8 mouse cellular contexts compared by ENCODE assay signal in genomic region chr3:87952440-87952839, GRCm38 (mm10). TPM values are rescaled to one million over a fixed set of nuclear protein-coding genes. Genes with fewer than 3 reads are reported as not detected.
DNase-seq lines count a peak whose midpoint lies in the region; ATAC-seq lines count a peak whose summit lies in the region.

No protein-coding gene starts in this region.

- ATAC-seq in liver, embryonic 13.5 days (ENCODE audit: low read depth): no peak
- ATAC-seq in CD4-positive, CD25-positive, alpha-beta regulatory T cell, adult 4 months: no peak

- WGBS in hindbrain, embryonic 10.5 days: 3% methylated on average over 5 of the region's 5 CpGs
- WGBS in liver, embryonic 13.5 days (ENCODE audit: insufficient replicate concordance): 1% methylated on average over 5 of the region's 5 CpGs

- no peaks in the 10 kb centered on the region for H3K9me3 ChIP-seq in hindbrain, embryonic 10.5 days
- H3K9me3 ChIP-seq in liver, embryonic 13.5 days (replicated peaks): no peaks in the 10 kb centered on the region

- peak overlapping the region; percentile 35 for H3K4me2 ChIP-seq in liver, embryonic 13.5 days

- peaks cover 40% of the 10 kb centered on the region for H3K36me3 ChIP-seq in hindbrain, embryonic 10.5 days
- H3K36me3 ChIP-seq in liver, embryonic 13.5 days: no peaks in the 10 kb centered on the region

- H3K9ac ChIP-seq in liver, embryonic 13.5 days: no peak overlapping the region

- H3K4me3 ChIP-seq in hindbrain, embryonic 10.5 days: peak overlapping the region; percentile 75
- H3K4me3 ChIP-seq in liver, embryonic 13.5 days (replicated peaks): peak overlapping the region; percentile 9; the same call in 1 of the 2 replicates

- peaks cover 72% of the 10 kb centered on the region for H3K4me1 ChIP-seq in hindbrain, embryonic 10.5 days (replicated peaks)
- peaks cover 32% of the 10 kb centered on the region for H3K4me1 ChIP-seq in liver, embryonic 13.5 days (replicated peaks)

- peak; percentile 43 for DNase-seq in ovary, postnatal 36 days (ENCODE audit: low spot score)
- DNase-seq in ovary, postnatal 14 days (ENCODE audit: low spot score): no peak
- peak; percentile 60 for DNase-seq in hindbrain, embryonic 10.5 days (ENCODE audit: low spot score)
- no peak for DNase-seq in liver, embryonic 13.5 days
- peak; percentile 68 for DNase-seq in yolk sac, embryonic 10.5 days (ENCODE audit: low spot score)
- no peak for DNase-seq in spleen, postnatal 4 days (ENCODE audit: low spot score in 2 of 2)
- DNase-seq in testis, postnatal 14 days (ENCODE audit: low spot score): no peak

- H3K27me3 ChIP-seq in hindbrain, embryonic 10.5 days (ENCODE audit: insufficient read depth, poor library complexity, severe bottlenecking): no peaks in the 10 kb centered on the region
- H3K27me3 ChIP-seq in liver, embryonic 13.5 days: peaks cover 95% of the 10 kb centered on the region

- H3K27ac ChIP-seq in hindbrain, embryonic 10.5 days: peak overlapping the region; percentile 97
- no peak overlapping the region for H3K27ac ChIP-seq in liver, embryonic 13.5 days

RNA-seq across cellular contexts. Expression of gene Crabp2, which starts 4.0 kb away (rescaled TPM):
- polyA plus RNA-seq in hindbrain, embryonic 10.5 days (2016; fragmentation: Nextera tagmentation; extraction: Ambion mirVana): 956 and 1,072 TPM in 2 replicates
- polyA plus RNA-seq in liver, embryonic 13.5 days (2015; fragmentation: Nextera tagmentation; extraction: Ambion mirVana): 2.2 and 2.3 TPM in 2 replicates
- not detected for polyA plus RNA-seq in CD4-positive, CD25-positive, alpha-beta regulatory T cell, adult 4 months (2017; shearing (Covaris generic))

RNA-seq across cellular contexts. Expression of gene Nes, which starts 18.4 kb away (rescaled TPM):
- 109 and 143 TPM in 2 replicates for polyA plus RNA-seq in hindbrain, embryonic 10.5 days (2016; fragmentation: Nextera tagmentation; extraction: Ambion mirVana)
- polyA plus RNA-seq in liver, embryonic 13.5 days (2015; fragmentation: Nextera tagmentation; extraction: Ambion mirVana): 2.6 and 2.8 TPM in 2 replicates
- polyA plus RNA-seq in CD4-positive, CD25-positive, alpha-beta regulatory T cell, adult 4 months (2017; shearing (Covaris generic)): not detected

RNA-seq across cellular contexts. Expression of gene Rrnad1, which starts 21.9 kb away (rescaled TPM):
- 18.9 and 20.9 TPM in 2 replicates for polyA plus RNA-seq in hindbrain, embryonic 10.5 days (2016; fragmentation: Nextera tagmentation; extraction: Ambion mirVana)
- 6.1 and 6.6 TPM in 2 replicates for polyA plus RNA-seq in liver, embryonic 13.5 days (2015; fragmentation: Nextera tagmentation; extraction: Ambion mirVana)
- 10 to 100 TPM; 24.4 to 28.2 TPM for polyA plus RNA-seq in CD4-positive, CD25-positive, alpha-beta regulatory T cell, adult 4 months (2017; shearing (Covaris generic))

RNA-seq across cellular contexts. Expression of gene Isg20l2, which starts 22.3 kb away (rescaled TPM):
- polyA plus RNA-seq in hindbrain, embryonic 10.5 days (2016; fragmentation: Nextera tagmentation; extraction: Ambion mirVana): 73.3 and 75.7 TPM in 2 replicates
- 31.1 and 38.3 TPM in 2 replicates for polyA plus RNA-seq in liver, embryonic 13.5 days (2015; fragmentation: Nextera tagmentation; extraction: Ambion mirVana)
- polyA plus RNA-seq in CD4-positive, CD25-positive, alpha-beta regulatory T cell, adult 4 months (2017; shearing (Covaris generic)): 10 to 100 TPM in 1 of 2 experiments, 1 to 10 TPM in 1; 8.5 to 15.1 TPM

RNA-seq across cellular contexts. Expression of gene Mrpl24, which starts 33.1 kb away (rescaled TPM):
- 74.7 and 76.1 TPM in 2 replicates for polyA plus RNA-seq in hindbrain, embryonic 10.5 days (2016; fragmentation: Nextera tagmentation; extraction: Ambion mirVana)
- 48.7 and 56.5 TPM in 2 replicates for polyA plus RNA-seq in liver, embryonic 13.5 days (2015; fragmentation: Nextera tagmentation; extraction: Ambion mirVana)
- polyA plus RNA-seq in CD4-positive, CD25-positive, alpha-beta regulatory T cell, adult 4 months (2017; shearing (Covaris generic)): 100 to 1,000 TPM; 169 TPM

Comparison
In these comparisons a context has a peak if more than half of its experiments do, and no peak if none do; other contexts are left out.
1. DNase-seq: peak in ovary, postnatal 36 days (single experiment), hindbrain, embryonic 10.5 days (single experiment) and yolk sac, embryonic 10.5 days (single experiment); none in ovary, postnatal 14 days (single experiment), liver, embryonic 13.5 days (single experiment), spleen, postnatal 4 days (0 of 2) and testis, postnatal 14 days (single experiment).
2. RNA of gene Crabp2, which starts 4.0 kb away (polyA plus RNA-seq): 956 to 1,072 TPM in hindbrain, embryonic 10.5 days; 2.2 to 2.3 TPM in liver, embryonic 13.5 days and not detected in CD4-positive, CD25-positive, alpha-beta regulatory T cell, adult 4 months; every median in the first group is over 100 times any median in the second.
3. RNA of gene Nes, which starts 18.4 kb away (polyA plus RNA-seq): 109 to 143 TPM in hindbrain, embryonic 10.5 days; 2.6 to 2.8 TPM in liver, embryonic 13.5 days and not detected in CD4-positive, CD25-positive, alpha-beta regulatory T cell, adult 4 months; every median in the first group is over 10 times any median in the second.